Mouse (Mus musculus): ENCODE measurements around the gene T. TPM values are rescaled to one million over a fixed set of nuclear protein-coding genes. Genes with fewer than 3 reads are reported as not detected.

T gene
- polyA plus RNA-seq (2015; fragmentation: Nextera tagmentation; extraction: Ambion mirVana) = 0.17 TPM in 2 replicates

DNA sequence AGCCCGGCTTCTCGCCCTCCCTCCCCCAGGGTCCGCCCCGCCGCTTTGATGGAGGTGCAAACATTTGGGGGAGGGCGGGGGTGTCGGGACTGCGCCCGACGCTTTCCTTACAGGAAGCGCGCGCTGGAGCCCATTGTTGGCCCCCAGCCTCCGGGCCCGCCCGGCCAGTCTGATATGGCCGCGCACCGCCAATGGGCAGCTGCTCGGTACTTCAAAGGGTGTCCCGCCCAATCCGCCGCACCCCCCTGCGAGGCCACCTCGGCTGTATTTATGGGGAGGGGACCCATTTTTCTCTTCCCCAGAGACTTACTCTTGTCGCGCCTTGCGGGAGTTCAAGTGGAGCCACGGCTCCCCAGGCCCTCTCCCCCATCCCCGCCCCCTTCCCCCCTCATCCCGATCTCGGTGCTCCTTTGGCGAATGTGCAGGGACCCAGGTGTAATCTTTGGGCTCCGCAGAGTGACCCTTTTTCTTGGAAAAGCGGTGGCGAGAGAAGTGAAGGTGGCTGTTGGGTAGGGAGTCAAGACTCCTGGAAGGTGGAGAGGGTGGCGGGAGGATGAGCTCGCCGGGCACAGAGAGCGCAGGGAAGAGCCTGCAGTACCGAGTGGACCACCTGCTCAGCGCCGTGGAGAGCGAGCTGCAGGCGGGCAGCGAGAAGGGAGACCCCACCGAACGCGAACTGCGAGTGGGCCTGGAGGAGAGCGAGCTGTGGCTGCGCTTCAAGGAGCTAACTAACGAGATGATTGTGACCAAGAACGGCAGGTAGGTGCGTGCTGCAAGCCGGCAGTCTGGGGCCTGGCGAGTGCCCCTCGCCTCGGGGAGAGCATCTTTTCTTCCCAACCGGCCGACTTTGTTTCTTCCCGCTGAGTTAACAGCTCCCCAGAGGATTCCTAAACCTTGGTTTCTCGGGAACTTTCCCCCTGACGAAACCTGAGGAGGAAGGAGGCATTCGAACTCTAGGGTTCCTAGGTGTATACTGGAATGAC is at the start of gene T:
Gene T, plus strand, starts transcription at position 446 of the 983 bp plus-strand sequence.
- Histone ChIP-seq H3K4me3 (replicated peaks; ENCODE audit: low read depth, low read length) (peak within 1 kb of the TSS; percentile 15; the same call in 1 of the 2 replicates), H3K9me3 (replicated peaks; ENCODE audit: low read length) (no peaks in the 10 kb centered on the region), H3K4me1 (replicated peaks; ENCODE audit: insufficient read depth, low read length) (peaks cover 12% of the 10 kb centered on the region; the same call in 1 of the 2 replicates), H3K27me3 (ENCODE audit: insufficient read depth, low read length) (peaks cover 83% of the 10 kb centered on the region), H3K4me2 (ENCODE audit: low read length) (peak within 1 kb of the TSS; percentile 45), H3K9ac (ENCODE audit: low read depth, low read length) (no peak within 1 kb of the TSS), H3K36me3 (ENCODE audit: insufficient read depth, low read length) (no peaks in the 10 kb centered on the region), H3K27ac (no peak within 1 kb of the TSS)
- WGBS = 1% methylated on average over 65 of the region's 65 CpGs
- no peak for ATAC-seq (replicated peaks; ENCODE audit: low FRiP score, low read depth)
- DNase-seq (ENCODE audit: low spot score) = no peak
- no peak for TF ChIP-seq CTCF (IDR thresholded peaks at IDR 0.05; ENCODE audit: low read depth)

DNA sequence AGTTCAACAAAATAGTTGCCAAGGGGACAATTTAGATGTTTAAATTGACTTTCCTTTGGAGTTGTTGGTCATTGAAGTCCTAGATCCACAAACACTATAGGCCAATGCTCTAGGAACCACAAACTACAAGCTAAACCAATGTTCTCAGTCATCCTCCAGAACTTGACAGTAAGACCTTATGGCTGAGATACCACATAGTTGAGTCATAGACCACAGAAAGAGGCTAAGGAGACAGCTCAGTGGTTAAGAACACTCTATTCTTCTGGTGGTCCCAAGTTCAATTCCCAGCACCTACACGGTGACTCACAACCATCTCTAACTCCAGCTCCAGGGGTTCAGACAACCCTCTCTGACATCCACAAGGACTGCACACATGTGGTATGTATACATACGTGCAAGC is 48.8 kb upstream of the T start:
- ATAC-seq (replicated peaks; ENCODE audit: low FRiP score, low read depth) = no peak
- H3K9me3 ChIP-seq (replicated peaks; ENCODE audit: low read length) = no peaks in the 10 kb centered on the region
- H3K4me3 ChIP-seq (replicated peaks; ENCODE audit: low read depth, low read length) = no peak overlapping the region
- no peak overlapping the region for H3K27ac ChIP-seq
- 94% methylated on average over 2 of the region's 2 CpGs for WGBS
- H3K27me3 ChIP-seq (ENCODE audit: insufficient read depth, low read length) = peaks cover 24% of the 10 kb centered on the region; the same call in 1 of the 2 replicates
- no peak overlapping the region for H3K4me2 ChIP-seq (ENCODE audit: low read length)
- no peak for DNase-seq (ENCODE audit: low spot score)
- H3K36me3 ChIP-seq (ENCODE audit: insufficient read depth, low read length) = no peaks in the 10 kb centered on the region
- no peak for TF ChIP-seq CTCF (IDR thresholded peaks at IDR 0.05; ENCODE audit: low read depth)
- H3K4me1 ChIP-seq (replicated peaks; ENCODE audit: insufficient read depth, low read length) = peaks cover 3% of the 10 kb centered on the region; the same call in 1 of the 2 replicates
- H3K9ac ChIP-seq (ENCODE audit: low read depth, low read length) = no peak overlapping the region

DNA sequence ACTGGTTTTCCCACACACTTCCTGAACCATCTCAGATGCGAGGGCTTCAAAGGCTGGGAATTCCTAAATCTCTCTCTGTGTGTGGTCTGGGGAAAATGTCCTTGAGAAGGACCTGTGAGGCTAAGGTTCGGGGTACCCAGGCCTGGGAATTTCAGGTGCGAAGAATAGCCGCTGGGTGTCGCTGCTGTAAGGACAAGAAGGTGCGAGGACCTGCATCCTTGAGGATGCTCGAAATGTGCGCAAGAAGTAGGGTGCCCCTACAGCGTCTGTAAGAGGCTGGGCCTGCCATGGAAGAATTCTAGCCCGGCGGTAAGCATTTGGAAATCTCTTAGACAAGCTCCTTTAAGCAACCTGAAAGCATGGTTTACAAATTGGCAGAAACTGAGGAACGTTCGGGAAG is 45.8 kb upstream of the T start:
- Histone ChIP-seq H3K9me3 (replicated peaks; ENCODE audit: low read length) (no peaks in the 10 kb centered on the region), H3K4me1 (replicated peaks; ENCODE audit: insufficient read depth, low read length) (peaks cover 3% of the 10 kb centered on the region; the same call in 1 of the 2 replicates), H3K27me3 (ENCODE audit: insufficient read depth, low read length) (peaks cover 26% of the 10 kb centered on the region; the same call in 1 of the 2 replicates), H3K9ac (ENCODE audit: low read depth, low read length) (no peak overlapping the region), H3K4me3 (replicated peaks; ENCODE audit: low read depth, low read length) (no peak overlapping the region), H3K27ac (no peak overlapping the region), H3K36me3 (ENCODE audit: insufficient read depth, low read length) (no peaks in the 10 kb centered on the region), H3K4me2 (ENCODE audit: low read length) (no peak overlapping the region)
- DNase-seq (ENCODE audit: low spot score) (peak; percentile 67), ATAC-seq (replicated peaks; ENCODE audit: low FRiP score, low read depth) (no peak)
- 1% methylated on average over 13 of the region's 13 CpGs for WGBS
- peak; percentile 71 for TF ChIP-seq CTCF (IDR thresholded peaks at IDR 0.05; ENCODE audit: low read depth)

DNA sequence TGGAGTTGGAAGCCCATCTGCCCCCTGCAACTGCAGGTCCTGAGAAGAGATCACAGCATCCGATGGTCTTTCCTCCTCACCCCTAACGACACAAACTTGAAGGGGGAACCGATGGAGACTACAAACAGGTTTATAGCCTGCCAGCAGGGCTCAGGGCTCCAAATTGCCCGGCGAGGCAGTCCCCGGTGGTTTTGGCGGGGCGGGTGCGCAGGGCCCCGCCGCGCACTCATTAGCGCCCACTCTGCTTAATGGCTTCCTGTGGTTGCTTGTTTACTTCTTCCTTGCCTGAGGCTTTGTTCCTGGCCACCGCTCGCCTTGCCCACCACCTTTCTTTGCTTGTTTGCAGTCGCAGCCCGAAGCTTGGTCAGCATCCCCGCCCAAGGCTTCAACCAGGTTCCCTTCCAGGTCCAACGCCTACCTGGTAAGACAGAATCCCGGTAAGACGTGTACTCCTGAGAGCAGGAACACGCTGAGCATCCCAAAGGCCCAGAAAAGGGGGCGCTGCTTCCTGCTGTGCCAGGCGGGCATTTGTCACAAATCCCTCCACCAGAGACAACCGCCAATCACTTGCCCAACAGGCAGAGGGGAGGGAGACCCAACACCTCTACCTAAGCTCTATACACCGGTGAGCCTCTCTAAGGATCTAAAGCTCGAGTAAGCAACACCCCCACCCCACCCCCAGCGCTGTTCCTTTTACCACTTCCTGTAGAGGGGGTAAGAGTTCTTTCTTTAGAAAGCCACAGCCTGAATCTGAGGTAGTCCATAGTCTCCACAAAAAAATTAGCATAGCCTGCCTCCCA is 45.0 kb upstream of the T start:
- H3K4me1 ChIP-seq (replicated peaks; ENCODE audit: insufficient read depth, low read length) = peaks cover 3% of the 10 kb centered on the region; the same call in 1 of the 2 replicates
- 0 out of 2 replicates have a peak, but pooled peaks have one; percentile 21 for ATAC-seq (replicated peaks; ENCODE audit: low FRiP score, low read depth)
- peak overlapping the region; percentile 8; the same call in 1 of the 2 replicates for H3K4me3 ChIP-seq (replicated peaks; ENCODE audit: low read depth, low read length)
- H3K36me3 ChIP-seq (ENCODE audit: insufficient read depth, low read length) = no peaks in the 10 kb centered on the region
- H3K9ac ChIP-seq (ENCODE audit: low read depth, low read length) = no peak overlapping the region
- H3K27me3 ChIP-seq (ENCODE audit: insufficient read depth, low read length) = peaks cover 26% of the 10 kb centered on the region; the same call in 1 of the 2 replicates
- TF ChIP-seq CTCF (IDR thresholded peaks at IDR 0.05; ENCODE audit: low read depth) = no peak
- no peaks in the 10 kb centered on the region for H3K9me3 ChIP-seq (replicated peaks; ENCODE audit: low read length)
- 2% methylated on average over 28 of the region's 28 CpGs for WGBS
- H3K27ac ChIP-seq = no peak overlapping the region
- DNase-seq (ENCODE audit: low spot score) = no peak
- peak overlapping the region; percentile 45 for H3K4me2 ChIP-seq (ENCODE audit: low read length)

DNA sequence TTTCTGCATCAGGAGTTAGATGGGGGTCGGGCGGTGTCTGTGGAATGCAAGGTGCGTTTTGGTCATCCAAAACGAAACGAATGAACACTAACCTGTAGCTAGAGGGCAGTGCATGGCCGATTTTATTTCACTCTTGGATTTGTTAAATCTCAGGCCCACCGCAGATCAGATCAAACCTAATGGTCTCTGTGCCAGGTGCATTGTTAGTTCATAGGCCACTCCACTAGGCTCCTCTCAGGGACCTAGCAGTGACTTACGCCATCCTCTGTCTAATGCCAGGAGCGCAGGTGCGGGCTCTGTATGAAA is 44.5 kb upstream of the T start:
- H3K4me2 ChIP-seq (ENCODE audit: low read length) = peak overlapping the region; percentile 45; the same call in 1 of the 2 replicates

DNA sequence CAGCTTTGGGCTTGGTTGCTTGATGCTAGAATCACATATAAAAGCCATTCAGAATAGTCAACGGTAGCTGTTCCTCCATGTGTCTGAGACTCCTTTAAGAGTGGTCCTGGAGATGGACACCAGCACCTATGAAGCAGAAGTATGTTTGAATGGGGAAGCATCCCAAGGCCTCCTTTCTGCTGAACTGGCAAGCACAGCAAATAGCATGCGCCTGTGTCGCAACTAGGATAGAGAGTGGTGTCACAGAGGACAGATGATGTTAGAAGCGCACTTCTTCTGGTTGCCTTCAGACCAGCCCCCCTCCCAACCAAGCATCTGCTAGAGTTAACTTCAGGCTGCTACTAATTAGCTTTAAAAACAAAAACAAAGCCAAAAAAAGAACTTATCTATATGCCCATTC is 43.7 kb upstream of the T start:
- H3K4me2 ChIP-seq (ENCODE audit: low read length) = no peak overlapping the region
- no peak overlapping the region for H3K27ac ChIP-seq
- DNase-seq (ENCODE audit: low spot score) (no peak), ATAC-seq (replicated peaks; ENCODE audit: low FRiP score, low read depth) (no peak)
- no peak for TF ChIP-seq CTCF (IDR thresholded peaks at IDR 0.05; ENCODE audit: low read depth)
- H3K4me1 ChIP-seq (replicated peaks; ENCODE audit: insufficient read depth, low read length) = peaks cover 3% of the 10 kb centered on the region; the same call in 1 of the 2 replicates
- no peak overlapping the region for H3K4me3 ChIP-seq (replicated peaks; ENCODE audit: low read depth, low read length)
- no peaks in the 10 kb centered on the region for H3K36me3 ChIP-seq (ENCODE audit: insufficient read depth, low read length)
- H3K27me3 ChIP-seq (ENCODE audit: insufficient read depth, low read length) = peaks cover 26% of the 10 kb centered on the region; the same call in 1 of the 2 replicates
- WGBS = 64% methylated on average over 4 of the region's 4 CpGs
- no peak overlapping the region for H3K9ac ChIP-seq (ENCODE audit: low read depth, low read length)
- no peaks in the 10 kb centered on the region for H3K9me3 ChIP-seq (replicated peaks; ENCODE audit: low read length)

More for the DNA sequence above, 44.5 kb upstream of the T start:
- WGBS = 7% methylated on average over 10 of the region's 10 CpGs
- no peak overlapping the region for H3K9ac ChIP-seq (ENCODE audit: low read depth, low read length)
- ATAC-seq (replicated peaks; ENCODE audit: low FRiP score, low read depth) (0 out of 2 replicates have a peak, but pooled peaks have one; percentile 17), DNase-seq (ENCODE audit: low spot score) (no peak)
- H3K27ac ChIP-seq = no peak overlapping the region
- no peak overlapping the region for H3K4me3 ChIP-seq (replicated peaks; ENCODE audit: low read depth, low read length)
- no peaks in the 10 kb centered on the region for H3K9me3 ChIP-seq (replicated peaks; ENCODE audit: low read length)
- peak; percentile 58 for TF ChIP-seq CTCF (IDR thresholded peaks at IDR 0.05; ENCODE audit: low read depth)
- H3K4me1 ChIP-seq (replicated peaks; ENCODE audit: insufficient read depth, low read length) = peaks cover 3% of the 10 kb centered on the region; the same call in 1 of the 2 replicates
- H3K27me3 ChIP-seq (ENCODE audit: insufficient read depth, low read length) = peaks cover 26% of the 10 kb centered on the region; the same call in 1 of the 2 replicates
- H3K36me3 ChIP-seq (ENCODE audit: insufficient read depth, low read length) = no peaks in the 10 kb centered on the region

All from kidney, postnatal 0 days (tissue).